Mouse (Mus musculus): Measurements from ENCODE around the gene Dennd1c. TPM values are rescaled to one million over a fixed set of nuclear protein-coding genes. Genes with fewer than 3 reads are reported as not detected.

Gene Dennd1c
- polyA plus RNA-seq (2017; shearing (Covaris generic)): 100 to 1,000 TPM; 268 to 282 TPM

DNA sequence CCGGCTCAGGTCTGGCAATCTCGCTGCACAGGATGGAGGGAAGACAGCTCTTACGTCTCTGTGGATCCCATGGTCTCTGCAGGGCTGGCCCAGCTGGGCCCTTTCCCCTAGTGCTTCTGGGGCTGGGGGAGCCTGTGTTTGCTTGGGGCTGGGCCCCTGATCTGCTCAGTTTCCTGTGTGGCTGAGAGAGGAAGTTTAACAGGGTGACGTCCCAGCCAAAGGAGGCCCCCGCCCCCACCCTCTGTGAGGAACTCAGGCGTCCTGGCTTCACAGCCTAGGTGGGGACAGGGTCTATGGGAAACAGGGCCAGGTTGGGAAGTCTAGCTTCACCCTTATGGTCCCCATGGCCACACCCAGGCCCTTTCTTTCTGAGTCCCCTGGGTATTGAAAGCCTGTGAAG lies at the start of gene Dennd1c:
Dennd1c (minus strand) TSS at position 179 of the 400 bp plus-strand sequence.

DNA sequence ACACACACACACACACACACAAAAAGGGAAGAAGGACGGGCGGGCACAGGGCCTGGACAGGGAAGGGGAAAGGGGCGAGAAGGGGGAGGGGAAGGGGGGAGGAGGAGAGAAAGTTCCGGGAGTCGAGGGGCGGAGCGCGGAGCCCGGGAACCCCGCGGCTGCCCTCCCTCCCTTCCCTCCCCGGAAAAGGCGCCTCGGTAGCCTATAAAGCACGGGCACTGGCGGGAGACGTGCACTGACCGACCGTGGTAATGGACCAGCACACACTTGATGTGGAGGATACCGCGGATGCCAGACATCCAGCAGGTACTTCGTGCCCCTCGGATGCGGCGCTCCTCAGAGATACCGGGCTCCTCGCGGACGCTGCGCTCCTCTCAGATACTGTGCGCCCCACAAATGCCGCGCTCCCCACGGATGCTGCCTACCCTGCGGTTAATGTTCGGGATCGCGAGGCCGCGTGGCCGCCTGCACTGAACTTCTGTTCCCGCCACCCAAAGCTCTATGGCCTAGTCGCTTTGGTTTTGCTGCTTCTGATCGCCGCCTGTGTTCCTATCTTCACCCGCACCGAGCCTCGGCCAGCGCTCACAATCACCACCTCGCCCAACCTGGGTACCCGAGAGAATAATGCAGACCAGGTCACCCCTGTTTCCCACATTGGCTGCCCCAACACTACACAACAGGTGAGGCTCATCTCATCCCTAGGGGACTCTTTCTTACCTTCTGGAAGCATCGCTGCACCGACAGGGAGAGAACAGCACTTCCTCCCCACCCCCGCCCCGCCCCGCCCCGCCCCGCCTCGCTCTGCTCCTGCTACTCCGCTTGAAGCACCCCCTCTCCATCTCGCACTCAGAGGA lies 27.1 kb upstream of the Dennd1c start, which contains the start of gene Tnfsf9:
Tnfsf9 (plus strand) TSS at position 145 of the 854 bp plus-strand sequence.

DNA sequence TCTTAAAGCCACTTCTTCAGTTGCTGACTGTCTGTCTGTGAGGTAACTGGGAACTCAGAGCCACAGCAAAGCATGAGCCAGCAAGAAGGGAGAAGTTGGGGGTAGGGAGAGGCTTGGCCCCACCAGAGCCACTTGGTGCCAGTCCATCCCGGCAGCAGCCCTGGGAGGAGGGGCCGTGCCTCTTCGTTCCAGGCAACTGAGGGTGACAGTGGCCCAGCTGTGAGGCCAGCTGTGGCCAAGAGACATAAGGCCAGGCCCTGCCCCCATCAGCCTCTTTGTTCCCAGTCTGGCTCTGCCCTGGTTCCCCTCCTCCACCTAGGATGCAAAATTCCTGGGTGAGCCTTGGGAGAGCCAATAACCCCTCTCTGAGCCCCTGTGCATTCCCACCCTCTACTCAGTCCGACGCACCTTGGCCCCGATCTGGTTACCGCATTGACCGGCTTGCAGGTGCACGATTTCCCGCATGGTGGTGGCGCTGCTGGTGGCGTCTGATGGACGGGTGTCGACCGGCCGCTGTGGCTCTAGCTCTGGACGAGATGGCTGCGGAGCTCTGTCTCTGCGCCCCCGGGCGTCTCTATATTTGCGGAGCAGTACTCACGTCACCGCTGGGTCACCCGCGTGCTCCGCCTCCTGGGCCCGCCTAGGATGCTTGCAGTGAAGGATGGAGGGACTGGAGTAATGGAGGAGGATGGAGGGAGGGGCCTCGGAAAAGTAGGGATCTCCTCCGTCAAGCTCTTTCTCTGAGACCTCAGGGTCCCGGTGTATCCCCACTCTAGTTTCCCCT lies 8.9 kb upstream of the Dennd1c start, which contains the start of gene Tubb4a:
Tubb4a (minus strand) TSS at position 734 of the 784 bp plus-strand sequence.

GRCm38 (mm10) chr17:57059486-57059977 lies 18.8 kb downstream of the Dennd1c start, which contains the start of gene Slc25a23:
Slc25a23 (minus strand) TSS chr17:57059863.

GRCm38 (mm10) chr17:57058891-57059485 lies 19.3 kb downstream of the Dennd1c start, which contains the start of gene Crb3:
Crb3 (plus strand) TSS chr17:57059105.

GRCm38 (mm10) chr17:57041554-57041953 lies 36.8 kb downstream of the Dennd1c start, which contains the start of gene Slc25a41:
Slc25a41 (minus strand) TSS chr17:57041654.

GRCm38 (mm10) chr17:57030931-57031660 lies 47.2 kb downstream of the Dennd1c start, which contains the start of gene Khsrp:
Khsrp (minus strand) TSS chr17:57031522.

Other genes with a start within 250 kb of the Dennd1c start
- gene Rfx2, start 247.5 kb downstream of the Dennd1c start, polyA plus RNA-seq (2017; shearing (Covaris generic)): 1 to 10 TPM in 1 of 2 experiments, under 1 TPM in 1; 0.64 to 2.1 TPM
- gene Acsbg2, start 204.1 kb downstream of the Dennd1c start, polyA plus RNA-seq (2017; shearing (Covaris generic)): under 1 TPM; 0.13 to 0.84 TPM
- under 1 TPM; 0.36 to 0.72 TPM for gene 1700061G19Rik, start 203.0 kb downstream of the Dennd1c start, polyA plus RNA-seq (2017; shearing (Covaris generic))
- gene Mllt1, start 143.1 kb downstream of the Dennd1c start, polyA plus RNA-seq (2017; shearing (Covaris generic)): 10 to 100 TPM; 37.5 to 38.6 TPM
- gene Acer1, start 96.4 kb downstream of the Dennd1c start, polyA plus RNA-seq (2017; shearing (Covaris generic)): not detected
- gene Clpp, start 88.2 kb downstream of the Dennd1c start, polyA plus RNA-seq (2017; shearing (Covaris generic)): 10 to 100 TPM; 70.9 to 88.2 TPM
- gene Alkbh7, start 81.2 kb downstream of the Dennd1c start, polyA plus RNA-seq (2017; shearing (Covaris generic)): 10 to 100 TPM; 31.4 to 37.2 TPM
- 1 to 10 TPM; 1.2 to 2.1 TPM for gene Pspn, start 78.5 kb downstream of the Dennd1c start, polyA plus RNA-seq (2017; shearing (Covaris generic))
- 10 to 100 TPM; 88.5 to 98.7 TPM for gene Gtf2f1, start 67.2 kb downstream of the Dennd1c start, polyA plus RNA-seq (2017; shearing (Covaris generic))
- 1 to 10 TPM; 1.5 to 1.6 TPM for gene Gm17949, start 67.0 kb downstream of the Dennd1c start, polyA plus RNA-seq (2017; shearing (Covaris generic))
- gene Khsrp, start 47.0 kb downstream of the Dennd1c start, polyA plus RNA-seq (2017; shearing (Covaris generic)): 10 to 100 TPM; 34.8 to 42.0 TPM
- not detected for gene Slc25a41, start 36.9 kb downstream of the Dennd1c start, polyA plus RNA-seq (2017; shearing (Covaris generic))
- gene Crb3, start 19.4 kb downstream of the Dennd1c start, polyA plus RNA-seq (2017; shearing (Covaris generic)): 1 to 10 TPM; 3.5 to 6.3 TPM
- 1 to 10 TPM; 4.1 to 9.8 TPM for gene Slc25a23, start 18.7 kb downstream of the Dennd1c start, polyA plus RNA-seq (2017; shearing (Covaris generic))
- 1 to 10 TPM; 1.6 to 1.8 TPM for gene Tubb4a, start 9.3 kb upstream of the Dennd1c start, polyA plus RNA-seq (2017; shearing (Covaris generic))
- 10 to 100 TPM in 1 of 2 experiments, 1 to 10 TPM in 1; 5.8 to 14.8 TPM for gene Tnfsf9, start 26.8 kb upstream of the Dennd1c start, polyA plus RNA-seq (2017; shearing (Covaris generic))
- 1 to 10 TPM in 1 of 2 experiments, under 1 TPM in 1; 0.51 to 1.9 TPM for gene Cd70, start 71.3 kb upstream of the Dennd1c start, polyA plus RNA-seq (2017; shearing (Covaris generic))
- gene Tnfsf14, start 115.7 kb upstream of the Dennd1c start, polyA plus RNA-seq (2017; shearing (Covaris generic)): 10 to 100 TPM in 1 of 2 experiments, 1 to 10 TPM in 1; 8.8 to 23.0 TPM
- under 1 TPM; 0.70 to 0.71 TPM for gene C3, start 149.6 kb upstream of the Dennd1c start, polyA plus RNA-seq (2017; shearing (Covaris generic))
- 10 to 100 TPM; 75.0 to 81.8 TPM for gene Gpr108, start 169.9 kb upstream of the Dennd1c start, polyA plus RNA-seq (2017; shearing (Covaris generic))
- 1 to 10 TPM; 5.5 to 9.6 TPM for gene Trip10, start 170.9 kb upstream of the Dennd1c start, polyA plus RNA-seq (2017; shearing (Covaris generic))
- gene Vav1, start 200.6 kb upstream of the Dennd1c start, polyA plus RNA-seq (2017; shearing (Covaris generic)): 100 to 1,000 TPM; 171 to 245 TPM

All from inflammation-experienced regulatory T-cells (primary cell).